7 mouse cellular contexts compared by ENCODE assay signal in the genomic region with DNA sequence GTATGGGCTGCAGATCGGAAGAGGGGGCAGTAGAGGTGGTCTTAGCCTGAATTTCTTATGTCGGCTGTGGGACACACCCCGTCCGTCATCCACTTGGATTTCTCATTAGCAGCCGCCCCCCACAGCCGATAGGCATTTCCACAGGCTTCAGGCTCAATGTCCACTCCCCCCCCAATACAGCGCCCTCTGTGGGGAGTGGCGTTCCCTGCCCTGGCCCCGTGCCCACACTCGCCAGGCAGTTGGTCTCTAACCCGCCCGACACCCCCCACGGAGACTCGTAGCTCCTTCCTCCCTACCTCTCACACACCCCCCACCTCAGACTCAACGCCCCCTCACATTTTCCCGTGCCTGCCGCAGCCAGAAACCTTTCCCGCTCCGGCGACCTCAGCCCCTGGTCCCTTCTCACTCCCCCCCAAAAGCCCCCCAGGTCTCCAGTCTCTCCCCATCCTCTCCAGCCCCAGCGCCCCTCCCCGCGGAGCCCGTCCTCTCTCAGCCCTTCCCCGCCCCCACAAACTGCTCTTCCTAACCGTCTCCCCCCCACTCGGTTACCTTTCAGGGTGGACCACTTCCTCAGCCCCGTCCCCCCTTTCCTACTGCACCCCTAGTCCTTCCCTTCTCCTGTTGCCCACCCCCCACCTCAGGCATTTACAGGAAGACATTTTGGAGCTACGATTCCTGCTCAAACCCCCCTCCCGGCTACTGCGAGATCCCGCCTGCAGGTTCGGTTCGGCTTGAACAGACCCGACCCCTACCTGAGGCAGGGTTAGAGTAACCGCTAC. TPM values are rescaled to one million over a fixed set of nuclear protein-coding genes. Genes with fewer than 3 reads are reported as not detected.
DNase-seq lines count a peak whose midpoint lies in the region; ATAC-seq lines count a peak whose summit lies in the region.

No protein-coding gene starts in this region.

- H3K4me1 ChIP-seq in intestine, embryonic 15.5 days (replicated peaks) = peaks cover 5% of the 10 kb centered on the region; the same call in 1 of the 2 replicates

- peak overlapping the region; percentile 54 for H3K4me3 ChIP-seq in intestine, embryonic 15.5 days (replicated peaks)

- H3K36me3 ChIP-seq in intestine, embryonic 15.5 days = no peaks in the 10 kb centered on the region

- 0 out of 2 replicates have a peak overlapping the region, but pooled peaks have one; percentile 44 for H3K27ac ChIP-seq in intestine, embryonic 15.5 days

- peak overlapping the region; percentile 68 for H3K4me2 ChIP-seq in intestine, embryonic 15.5 days (replicated peaks)

- peak overlapping the region; percentile 65 for H3K9ac ChIP-seq in intestine, embryonic 15.5 days

- intact Hi-C loops in gastrocnemius, postnatal 14 days (cut with DNase I; ENCODE audit: low total_unique reads) = no loop called here
- intact Hi-C loops in left cerebral cortex, postnatal 4 days (cut with DNase I) = no loop called here

- WGBS in intestine, embryonic 15.5 days = 23% methylated on average over 31 of the region's 36 CpGs

- no peaks in the 10 kb centered on the region for H3K9me3 ChIP-seq in intestine, embryonic 15.5 days

- H3K27me3 ChIP-seq in intestine, embryonic 15.5 days (replicated peaks) = no peaks in the 10 kb centered on the region

- DNase-seq in cerebellum, postnatal 14 days = peak; percentile 69 to 86
- peak; percentile 63 for DNase-seq in gastrocnemius, postnatal 14 days
- peak; percentile 74 for DNase-seq in left cerebral cortex, postnatal 4 days
- peak; percentile 21 for DNase-seq in mesoderm, embryonic 11.5 days (ENCODE audit: low read depth, low spot score)
- peak; percentile 67 for DNase-seq in right cerebral cortex, postnatal 4 days

- ATAC-seq in activated CD4-positive, CD25-positive, alpha-beta regulatory T cell, adult 4 months = peak; percentile 25
- ATAC-seq in intestine, embryonic 15.5 days = peak; percentile 24; the same call in 1 of the 2 replicates

RNA-seq across cellular contexts. Expression of a gene that starts 1.5 kb away (rescaled TPM):
- 10 to 100 TPM in 1 of 2 experiments, 1 to 10 TPM in 1; 9.2 to 15.3 TPM for polyA plus RNA-seq in activated CD4-positive, CD25-positive, alpha-beta regulatory T cell, adult 4 months (2017; shearing (Covaris generic))
- total RNA-seq in gastrocnemius, postnatal 14 days (2021) = 1 to 10 TPM; 8.6 to 8.8 TPM
- 20.4 and 21.2 TPM in 2 replicates for polyA plus RNA-seq in intestine, embryonic 15.5 days (2015; fragmentation: Nextera tagmentation; extraction: Ambion mirVana)
- 100 to 1,000 TPM; 195 to 217 TPM for total RNA-seq in left cerebral cortex, postnatal 4 days (2021)

RNA-seq across cellular contexts. Expression of a gene that starts 10.0 kb away (rescaled TPM):
- polyA plus RNA-seq in activated CD4-positive, CD25-positive, alpha-beta regulatory T cell, adult 4 months (2017; shearing (Covaris generic)) = 100 to 1,000 TPM; 322 to 342 TPM
- 10 to 100 TPM; 63.1 to 68.9 TPM for total RNA-seq in gastrocnemius, postnatal 14 days (2021)
- 324 and 340 TPM in 2 replicates for polyA plus RNA-seq in intestine, embryonic 15.5 days (2015; fragmentation: Nextera tagmentation; extraction: Ambion mirVana)
- total RNA-seq in left cerebral cortex, postnatal 4 days (2021) = 100 to 1,000 TPM; 236 to 271 TPM

RNA-seq across cellular contexts. Expression of a gene that starts 29.8 kb away (rescaled TPM):
- 1 to 10 TPM in 1 of 2 experiments, under 1 TPM in 1; 0.61 to 1.0 TPM for polyA plus RNA-seq in activated CD4-positive, CD25-positive, alpha-beta regulatory T cell, adult 4 months (2017; shearing (Covaris generic))
- total RNA-seq in gastrocnemius, postnatal 14 days (2021) = 100 to 1,000 TPM; 459 to 479 TPM
- polyA plus RNA-seq in intestine, embryonic 15.5 days (2015; fragmentation: Nextera tagmentation; extraction: Ambion mirVana) = 0.73 and 1.6 TPM in 2 replicates
- total RNA-seq in left cerebral cortex, postnatal 4 days (2021) = 1 to 10 TPM; 4.0 to 4.6 TPM

RNA-seq across cellular contexts. Expression of a gene that starts 43.0 kb away (rescaled TPM):
- polyA plus RNA-seq in activated CD4-positive, CD25-positive, alpha-beta regulatory T cell, adult 4 months (2017; shearing (Covaris generic)) = not detected
- 1 to 10 TPM in 1 of 2 experiments, under 1 TPM in 1; 0.38 to 2.5 TPM for total RNA-seq in gastrocnemius, postnatal 14 days (2021)
- polyA plus RNA-seq in intestine, embryonic 15.5 days (2015; fragmentation: Nextera tagmentation; extraction: Ambion mirVana) = 59.2 and 77.1 TPM in 2 replicates
- total RNA-seq in left cerebral cortex, postnatal 4 days (2021) = 1 to 10 TPM; 2.2 to 2.7 TPM

Comparison
In these comparisons a context has a peak if more than half of its experiments do, and no peak if none do; other contexts are left out.
1. Peak in every context shown above with its lines: DNase-seq, ATAC-seq, H3K4me3 ChIP-seq and H3K27ac ChIP-seq.
2. DNase-seq: peak in every context shown above with its lines; median percentile 78 in cerebellum, postnatal 14 days; 74 in left cerebral cortex, postnatal 4 days; 67 in right cerebral cortex, postnatal 4 days; 63 in gastrocnemius, postnatal 14 days; 21 in mesoderm, embryonic 11.5 days.
3. RNA of a gene that starts 1.5 kb away (total RNA-seq): 195 to 217 TPM in left cerebral cortex, postnatal 4 days; 8.6 to 8.8 TPM in gastrocnemius, postnatal 14 days; every median in the first group is over 10 times any median in the second.
4. RNA of a gene that starts 29.8 kb away (total RNA-seq): 459 to 479 TPM in gastrocnemius, postnatal 14 days; 4.0 to 4.6 TPM in left cerebral cortex, postnatal 4 days; every median in the first group is over 10 times any median in the second.